Mouse (Mus musculus): ENCODE data around the gene Ilf2.

DNA sequence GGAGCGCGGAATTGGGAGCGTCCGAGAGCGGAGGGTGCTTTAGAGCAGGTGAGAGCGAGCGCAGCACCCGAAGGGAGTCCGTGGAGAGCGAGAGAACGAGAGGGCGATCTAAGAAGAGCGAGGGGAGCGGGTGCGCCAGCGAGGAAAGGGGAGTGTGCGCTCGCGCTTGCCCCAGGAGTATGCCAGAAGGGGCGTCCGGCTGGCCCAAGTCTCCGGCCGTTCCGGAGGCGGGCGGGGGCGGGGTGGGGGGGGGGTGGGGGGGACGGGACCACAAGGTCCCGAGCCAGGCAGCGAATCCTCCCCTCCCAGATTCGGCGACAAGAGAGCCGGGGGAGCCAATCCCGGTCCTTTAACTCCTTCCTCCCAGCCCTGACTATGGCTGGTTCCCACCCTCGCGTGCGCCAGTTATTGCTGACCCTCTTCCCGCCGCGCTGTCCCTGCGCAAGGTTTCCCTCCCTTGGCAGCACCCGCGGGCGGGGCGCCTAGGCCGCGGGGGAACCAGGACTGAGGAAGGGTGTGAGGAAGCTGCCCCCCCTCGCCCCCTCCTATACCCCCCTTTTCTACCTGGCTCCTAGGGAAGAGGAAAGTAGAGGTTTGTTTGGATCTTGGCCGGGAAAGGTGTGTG is 10.1 kb upstream of the Ilf2 start, which contains the start of gene Npr1:
- no peak for TF ChIP-seq POLR2A (IDR thresholded peaks at IDR 0.05; ENCODE audit: insufficient read depth, low read length)
- TF ChIP-seq EP300 (IDR thresholded peaks at IDR 0.05; ENCODE audit: insufficient read depth, low read depth, low read length) = no peak
